Mouse (Mus musculus): ENCODE results near the gene Bhlhe40.

DNA sequence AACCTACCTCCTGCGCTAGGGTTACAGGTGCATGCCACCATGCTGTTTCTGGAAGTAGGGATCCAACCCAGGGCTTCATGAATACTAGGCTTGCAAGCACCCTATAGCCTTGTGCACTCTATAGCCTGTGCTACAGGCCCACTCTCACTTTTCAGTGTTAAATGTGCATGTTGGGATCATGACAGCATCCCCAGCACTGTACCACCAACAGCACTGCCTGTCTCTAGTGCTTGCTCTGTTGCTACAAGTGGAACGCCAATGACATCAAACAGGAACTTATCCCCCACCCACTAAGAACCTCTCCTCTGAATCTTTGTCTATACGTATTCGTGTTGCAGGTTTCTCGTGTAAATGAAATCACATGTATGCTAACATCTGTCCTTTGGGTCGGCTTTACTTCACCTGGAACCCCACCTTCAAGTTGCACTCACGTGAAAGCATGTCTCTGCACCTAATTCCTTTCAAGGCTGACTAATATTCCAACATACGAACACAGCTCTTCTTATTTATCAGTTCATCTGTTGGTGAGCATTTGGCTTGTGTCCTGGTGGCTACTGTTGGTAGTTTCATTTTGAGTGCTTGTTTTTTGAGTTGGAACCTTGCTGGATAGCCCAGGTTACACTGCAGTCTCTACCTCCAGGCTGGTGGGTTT is 46.7 kb downstream of the Bhlhe40 start:
- TF ChIP-seq CTCF (IDR thresholded peaks at IDR 0.05; ENCODE audit: control insufficient read depth, insufficient read depth, low read length) (no peak), POLR2A (IDR thresholded peaks at IDR 0.05; ENCODE audit: borderline replicate concordance, control insufficient read depth, low read depth, low read length) (no peak)
